Mouse (Mus musculus) T-cell, adult 2 months (primary cell): ENCODE results near the gene Tmem26.

ENCODE experiments used
- DNase-seq: peaks from one replicate; pipeline ENCODE4 v3.0.0; 2022; ENCODE audit warnings: low spot score

Gene Tmem26

DNA sequence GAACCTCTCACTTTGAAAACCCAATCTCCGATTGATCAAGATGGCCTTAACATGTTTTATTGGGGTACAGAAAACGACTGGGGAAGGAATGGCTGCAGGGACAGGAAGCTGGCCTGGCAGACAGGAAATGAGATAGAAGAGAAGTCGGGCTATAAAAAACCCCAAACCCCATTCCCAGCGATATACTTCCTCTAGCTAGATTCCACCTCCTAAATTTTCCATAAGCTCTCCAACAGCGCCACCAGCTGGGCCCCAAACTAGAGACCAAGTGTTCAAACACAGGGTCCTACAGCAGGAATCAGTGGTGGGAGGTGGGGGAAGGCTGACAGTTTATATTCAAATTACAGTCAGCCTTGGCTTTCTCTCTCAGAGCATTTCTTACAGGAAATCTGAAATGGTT lies 35.8 kb downstream of the Tmem26 start:
- DNase-seq, result peak; percentile 19

DNA sequence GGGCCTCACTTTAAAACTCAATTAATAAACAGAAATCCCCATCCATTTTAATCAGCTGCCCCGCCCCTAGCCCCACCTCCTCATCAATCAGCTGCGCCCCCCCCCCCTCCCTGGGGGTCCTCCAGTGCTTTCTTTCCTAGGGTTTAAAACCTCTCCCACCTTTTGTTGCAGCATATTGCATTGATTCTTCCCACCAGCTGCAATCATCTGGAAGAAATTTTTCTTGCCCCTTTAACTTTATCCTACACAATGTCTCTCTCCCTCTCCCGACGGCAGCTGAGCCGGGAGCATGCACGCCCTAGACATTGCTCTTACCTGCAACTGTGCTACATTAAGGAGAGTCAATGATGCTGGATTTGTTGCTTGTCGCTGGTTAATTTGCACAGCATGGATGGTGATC lies 36.3 kb downstream of the Tmem26 start:
- DNase-seq, result no peak

DNA sequence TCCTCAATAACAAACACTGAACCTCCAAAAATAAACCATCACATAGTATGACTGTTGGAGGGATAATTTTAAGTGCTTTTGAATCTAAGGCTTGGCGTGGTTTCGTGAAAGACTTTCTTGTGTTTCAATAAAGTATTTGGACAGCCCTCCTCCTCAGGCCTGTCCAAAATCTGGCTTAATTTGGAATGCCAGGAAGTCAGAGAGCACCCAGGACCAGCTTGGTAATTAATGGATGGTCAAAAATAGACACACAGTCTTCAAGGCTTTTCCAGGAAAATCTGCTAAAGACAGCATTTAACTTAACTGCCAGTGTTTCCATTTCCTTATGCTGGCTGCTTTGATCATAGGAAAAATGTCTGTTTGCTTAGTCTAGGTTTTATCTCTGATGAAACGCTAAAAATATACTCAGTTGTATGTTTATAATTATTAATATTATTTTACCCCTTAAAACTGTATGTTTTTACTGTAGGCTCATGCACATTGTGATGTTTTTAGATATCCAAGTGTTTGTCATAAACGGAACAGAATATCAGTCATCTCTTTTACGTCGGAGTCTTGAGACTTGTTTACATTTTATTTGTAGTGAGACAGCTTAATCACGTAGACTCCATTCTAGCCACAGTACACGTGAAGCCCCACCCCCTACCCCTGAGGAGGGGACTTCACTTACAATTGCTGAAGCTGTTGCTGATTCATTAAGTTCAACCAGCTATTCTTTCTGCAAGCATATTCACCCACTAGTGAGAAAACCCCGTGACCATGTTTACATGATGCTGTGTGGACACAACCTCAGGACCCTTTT lies 57.8 kb downstream of the Tmem26 start:
- no peak for DNase-seq

GRCm38 (mm10) chr10:68782724-68783123 lies 59.3 kb downstream of the Tmem26 start:
- no peak for DNase-seq

DNA sequence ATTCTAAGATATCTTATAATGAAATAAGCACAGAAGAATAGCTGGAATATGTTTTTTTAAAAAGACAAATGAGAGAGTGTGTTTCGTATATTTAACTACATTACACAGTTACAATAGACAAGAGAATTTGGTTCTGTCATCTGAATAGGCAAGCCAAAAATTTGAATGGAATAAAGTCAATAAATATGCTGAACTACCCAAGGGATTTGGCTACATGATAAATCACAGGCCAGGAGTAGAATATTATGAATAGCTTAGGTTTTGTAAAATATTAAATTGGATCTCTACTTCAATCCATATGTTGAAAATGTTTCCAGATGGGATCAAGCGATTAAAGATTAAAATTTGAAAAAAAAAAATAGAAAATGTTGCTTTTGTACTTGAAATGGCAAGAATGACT lies 60.4 kb downstream of the Tmem26 start:
- DNase-seq, result no peak

DNA sequence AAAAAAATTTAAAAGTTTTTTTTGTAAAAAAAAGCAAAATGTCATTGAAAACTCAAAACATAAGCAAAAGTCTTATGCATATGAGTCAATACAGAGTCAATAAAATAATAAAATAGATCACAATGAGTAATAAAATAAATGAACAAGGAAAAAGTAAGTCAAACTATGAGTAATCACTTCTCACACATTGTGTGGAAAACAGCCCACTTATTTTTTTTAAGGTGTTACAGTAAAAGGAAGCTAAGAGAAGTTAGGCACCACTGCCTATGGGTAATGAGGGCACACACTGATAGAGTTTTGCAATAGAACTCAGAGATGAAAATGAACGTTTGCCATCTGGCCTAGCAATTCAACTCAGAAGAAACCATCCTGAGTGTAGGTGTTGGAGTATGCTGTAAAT lies 61.0 kb downstream of the Tmem26 start:
- DNase-seq, result no peak

DNA sequence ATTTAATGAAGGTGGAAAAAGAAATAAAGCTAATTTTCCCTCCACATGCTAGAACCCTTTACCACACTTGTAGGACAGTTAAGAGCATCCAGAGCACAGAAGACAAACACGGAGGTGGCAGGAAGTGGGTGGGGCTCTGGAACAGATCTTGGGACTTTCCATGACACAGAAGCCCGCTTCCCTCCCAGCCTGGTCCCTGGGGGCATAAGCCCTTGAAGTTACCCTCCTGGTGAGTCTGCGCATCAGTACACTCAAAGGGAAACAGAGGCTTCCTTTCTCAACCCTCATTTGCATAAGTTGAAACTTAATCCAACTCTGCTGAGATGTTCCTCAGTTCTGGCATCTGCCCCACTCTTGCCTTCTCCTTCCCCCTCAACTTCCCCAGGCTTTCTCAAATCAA lies 72.0 kb downstream of the Tmem26 start:
- peak; percentile 2 for DNase-seq

DNA sequence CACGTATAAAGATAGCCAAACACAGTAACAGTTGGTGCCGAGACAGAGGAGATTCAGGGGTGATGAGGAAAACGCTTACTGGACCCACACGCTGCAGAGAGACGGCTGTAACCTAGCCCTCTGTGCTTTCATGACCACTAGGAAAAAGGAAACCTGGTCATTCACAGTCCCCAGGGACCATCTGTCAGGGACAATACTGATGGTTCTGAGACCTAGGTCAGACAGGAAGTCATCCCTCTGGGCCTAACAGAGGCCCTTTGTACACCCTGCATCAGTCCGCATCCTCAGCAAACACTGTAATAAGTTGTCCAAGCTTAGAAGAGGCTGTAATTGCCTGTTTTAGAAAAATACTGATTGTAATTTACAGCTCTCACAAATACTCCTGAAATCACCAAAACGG lies 76.4 kb downstream of the Tmem26 start:
- DNase-seq, result no peak

GRCm38 (mm10) chr10:68800339-68800738 lies 76.9 kb downstream of the Tmem26 start:
- DNase-seq, result no peak

DNA sequence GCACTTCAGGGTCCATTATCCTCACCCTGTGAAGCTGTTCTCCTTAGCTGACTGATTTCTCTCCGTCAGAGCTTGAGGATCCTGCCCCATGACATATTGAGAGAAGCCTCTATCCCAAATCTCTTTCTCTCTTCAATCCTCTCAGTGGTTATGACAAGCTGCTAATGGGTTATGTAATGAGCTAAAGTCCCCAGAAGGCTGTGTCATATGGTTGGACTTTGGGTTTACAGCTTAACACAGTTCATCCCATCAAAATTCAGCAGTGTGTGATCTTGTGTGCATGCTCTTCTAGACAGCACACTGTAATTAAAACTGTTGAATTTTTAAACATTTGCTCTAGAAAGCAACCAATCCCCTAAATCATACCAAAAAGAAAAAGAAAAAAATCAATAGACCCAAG lies 82.9 kb downstream of the Tmem26 start:
- DNase-seq, result no peak

GRCm38 (mm10) chr10:68810958-68811357 lies 87.5 kb downstream of the Tmem26 start:
- DNase-seq, result no peak

DNA sequence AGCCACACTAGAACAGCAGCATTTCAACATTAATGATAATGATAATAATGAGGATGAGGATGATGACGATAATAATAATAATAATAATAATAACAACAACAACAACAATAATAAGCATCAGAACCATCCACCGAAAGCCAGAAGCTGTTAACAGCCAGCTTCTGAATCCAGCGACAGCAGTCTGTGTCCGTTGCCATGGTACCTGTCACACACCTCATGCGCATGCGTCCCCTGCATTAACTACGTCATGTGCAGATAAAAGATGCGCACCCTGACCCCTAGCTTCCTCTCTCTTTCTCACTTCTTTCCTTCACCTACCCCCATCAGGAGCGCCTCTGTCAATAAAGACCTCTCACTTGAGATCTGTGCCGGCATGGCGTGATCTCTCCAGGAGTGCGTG lies 89.3 kb downstream of the Tmem26 start:
- no peak for DNase-seq

DNA sequence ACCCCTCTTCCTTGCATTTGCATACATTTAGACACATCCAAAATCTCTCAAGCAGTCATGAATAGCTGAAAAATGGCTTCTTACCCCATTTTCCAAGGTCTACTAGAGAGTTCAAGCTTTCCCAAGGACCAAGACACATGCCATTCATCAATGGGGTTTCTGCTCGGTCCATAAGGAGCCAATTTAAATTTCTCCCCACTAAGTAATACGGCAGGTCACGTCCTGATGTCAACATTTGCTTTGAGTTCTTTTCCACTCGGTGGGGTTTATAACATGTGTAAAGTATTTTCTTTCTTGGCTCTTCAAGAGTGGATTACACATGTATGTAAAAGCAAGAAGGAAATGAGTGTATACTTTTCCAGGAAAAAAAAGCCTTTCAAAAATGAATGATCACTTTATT lies 93.8 kb downstream of the Tmem26 start:
- DNase-seq, result no peak

- DNase-seq, result no peak
Observed at GRCm38 (mm10) chr10:68818065-68818759, 94.8 kb downstream of the Tmem26 start.

- no peak for DNase-seq
Observed at GRCm38 (mm10) chr10:68824519-68824918, 101.1 kb downstream of the Tmem26 start.
